Mouse (Mus musculus) forebrain, embryonic 11.5 days (tissue): ENCODE data around the gene Slc38a10. TPM values are rescaled to one million over a fixed set of nuclear protein-coding genes. Genes with fewer than 3 reads are reported as not detected.
A peak's percentile ranks its signal among the peaks of the same experiment; 100 is the strongest.

ENCODE experiments used
- ATAC-seq: fragments of 200-750 bp; cut with Nextera tagmentation; replicated peaks from 2 replicates; pipeline ENCODE4 v1.8.0; 2017; ENCODE audit warnings: moderate TSS enrichment; ENCODE audit not compliant: low FRiP score
- DNase-seq: peaks from one replicate; pipeline ENCODE4 v3.0.0-alpha.2; 2017; ENCODE audit warnings: low spot score
- H3K27ac ChIP-seq: fragments of 300-500 bp; sonication (generic); 2 replicates; pipeline ENCODE4 v1.5.1; 2014; ENCODE audit warnings: low read depth, low read length
- H3K27me3 ChIP-seq: fragments of 300-500 bp; sonication (generic); 2 replicates; pipeline ENCODE4 v1.6.1; 2014; ENCODE audit warnings: mild to moderate bottlenecking, low read length, mixed read lengths; ENCODE audit not compliant: control insufficient read depth, insufficient read depth
- H3K36me3 ChIP-seq: fragments of 300-500 bp; sonication (generic); 2 replicates; pipeline ENCODE4 v1.6.1; 2014; ENCODE audit warnings: mild to moderate bottlenecking, low read length, moderate library complexity, mixed read lengths; ENCODE audit not compliant: control insufficient read depth, insufficient read depth
- H3K4me1 ChIP-seq: fragments of 300-500 bp; sonication (generic); replicated peaks from 2 replicates; pipeline ENCODE4 v1.6.1; 2014; ENCODE audit warnings: low read length, mixed read lengths; ENCODE audit not compliant: control insufficient read depth, insufficient read depth
- H3K4me2 ChIP-seq: fragments of 300-500 bp; sonication (generic); 2 replicates; pipeline ENCODE4 v1.6.1; 2014; ENCODE audit warnings: low read depth, mild to moderate bottlenecking, low read length, moderate library complexity, mixed read lengths; ENCODE audit not compliant: severe bottlenecking
- H3K4me3 ChIP-seq: fragments of 300-500 bp; sonication (generic); 2 replicates; pipeline ENCODE4 v1.5.1; 2014; ENCODE audit warnings: low read depth, low read length
- H3K9ac ChIP-seq: fragments of 300-500 bp; sonication (generic); 2 replicates; pipeline ENCODE4 v1.6.1; 2014; ENCODE audit warnings: low read length
- H3K9me3 ChIP-seq: fragments of 300-500 bp; sonication (generic); 2 replicates; pipeline ENCODE4 v1.6.1; 2016; ENCODE audit warnings: low read length, mixed read lengths; ENCODE audit not compliant: control insufficient read depth
- whole genome bisulfite sequencing: fragments of 180-500 bp; shearing (Covaris S2); extraction: QIAGEN DNeasy Blood & Tissue Kit; methylation state at CpG from one replicate; pipeline ENCODE4 v1.1.7; 2014; 5-methylcytosine and 5-hydroxymethylcytosine counted together
- polyA plus RNA-seq: library from polyadenylated mRNA; unstranded; fragments of >200 nt; fragmentation: Nextera tagmentation; extraction: Ambion mirVana; gene quantifications from 2 replicates; pipeline ENCODE4 v1.2.1, GENCODE M21; 2014

Gene Slc38a10
- polyA plus RNA-seq, 1 experiment from 2014 or later, result 58.3 TPM

GRCm38 (mm10) chr11:120110554-120110953, 40.6 kb downstream of the Slc38a10 start:
- DNase-seq (no peak), ATAC-seq (0 out of 2 replicates have a peak, but pooled peaks have one; percentile 12)

GRCm38 (mm10) chr11:120109558-120110210, 41.5 kb downstream of the Slc38a10 start:
- H3K4me3 ChIP-seq, result no peak overlapping the region
- 70% methylated on average over 14 of the region's 14 CpGs for WGBS
- H3K27me3 ChIP-seq, result no peaks in the 10 kb centered on the region
- no peaks in the 10 kb centered on the region; the same call in 1 of the 2 replicates for H3K36me3 ChIP-seq
- H3K9me3 ChIP-seq, result no peaks in the 10 kb centered on the region
- no peak for DNase-seq
- no peak overlapping the region for H3K9ac ChIP-seq
- ATAC-seq, result no peak
- no peak overlapping the region for H3K27ac ChIP-seq
- H3K4me2 ChIP-seq, result no peak overlapping the region
- H3K4me1 ChIP-seq, result no peaks in the 10 kb centered on the region

More at GRCm38 (mm10) chr11:120110554-120110953, 40.6 kb downstream of the Slc38a10 start:
- WGBS, result 63% methylated on average over 7 of the region's 7 CpGs
- Histone ChIP-seq H3K4me3 (no peak overlapping the region), H3K9me3 (no peaks in the 10 kb centered on the region), H3K4me2 (no peak overlapping the region), H3K27ac (no peak overlapping the region), H3K9ac (no peak overlapping the region), H3K36me3 (no peaks in the 10 kb centered on the region; the same call in 1 of the 2 replicates), H3K4me1 (no peaks in the 10 kb centered on the region), H3K27me3 (no peaks in the 10 kb centered on the region)

GRCm38 (mm10) chr11:120107796-120108195, 43.4 kb downstream of the Slc38a10 start:
- Histone ChIP-seq H3K36me3 (no peaks in the 10 kb centered on the region; the same call in 1 of the 2 replicates), H3K9ac (no peak overlapping the region), H3K4me1 (no peaks in the 10 kb centered on the region), H3K27me3 (no peaks in the 10 kb centered on the region), H3K9me3 (no peaks in the 10 kb centered on the region), H3K4me3 (no peak overlapping the region), H3K27ac (no peak overlapping the region), H3K4me2 (no peak overlapping the region)
- ATAC-seq, result no peak
- DNase-seq, result no peak
- WGBS, result 85% methylated on average over 9 of the region's 9 CpGs

- H3K9me3 ChIP-seq, result no peaks in the 10 kb centered on the region
- ATAC-seq (no peak), DNase-seq (no peak)
- no peaks in the 10 kb centered on the region for H3K4me1 ChIP-seq
- H3K4me3 ChIP-seq, result no peak overlapping the region
- no peak overlapping the region for H3K9ac ChIP-seq
- H3K27ac ChIP-seq, result no peak overlapping the region
- no peaks in the 10 kb centered on the region; the same call in 1 of the 2 replicates for H3K36me3 ChIP-seq
- 69% methylated on average over 2 of the region's 2 CpGs for WGBS
- no peaks in the 10 kb centered on the region for H3K27me3 ChIP-seq
- H3K4me2 ChIP-seq, result no peak overlapping the region
These were observed 44.1 kb downstream of the Slc38a10 start for GRCm38 (mm10) chr11:120107026-120107425.

- Histone ChIP-seq H3K4me1 (peaks cover 8% of the 10 kb centered on the region), H3K27me3 (no peaks in the 10 kb centered on the region), H3K4me3 (no peak overlapping the region), H3K4me2 (no peak overlapping the region), H3K36me3 (no peaks in the 10 kb centered on the region; the same call in 1 of the 2 replicates), H3K9ac (no peak overlapping the region), H3K9me3 (no peaks in the 10 kb centered on the region), H3K27ac (no peak overlapping the region)
- DNase-seq, result no peak
- ATAC-seq, result no peak
- 97% methylated on average over 3 of the region's 3 CpGs for whole genome bisulfite sequencing
These were observed 47.6 kb downstream of the Slc38a10 start for GRCm38 (mm10) chr11:120103431-120103997.

- 5% methylated on average over 3 of the region's 3 CpGs for WGBS
- H3K27ac ChIP-seq, result no peak overlapping the region
- H3K4me3 ChIP-seq, result no peak overlapping the region
- DNase-seq, result peak; percentile 79
- H3K9ac ChIP-seq, result no peak overlapping the region
- no peak for ATAC-seq
- no peaks in the 10 kb centered on the region; the same call in 1 of the 2 replicates for H3K36me3 ChIP-seq
- H3K4me1 ChIP-seq, result peaks cover 16% of the 10 kb centered on the region
- no peaks in the 10 kb centered on the region for H3K27me3 ChIP-seq
- no peak overlapping the region for H3K4me2 ChIP-seq
- H3K9me3 ChIP-seq, result no peaks in the 10 kb centered on the region
These were observed 50.1 kb downstream of the Slc38a10 start for GRCm38 (mm10) chr11:120101036-120101435.

GRCm38 (mm10) chr11:120098588-120099511, 52.3 kb downstream of the Slc38a10 start, which contains the start of the genes Tepsin and Ndufaf8:
Gene Tepsin, minus strand, starts transcription at chr11:120098731.
Gene Ndufaf8, plus strand, starts transcription at chr11:120098928.
- under 1% methylated on average over 77 of the region's 77 CpGs for WGBS
- peak within 1 kb of the TSS; percentile 92 for H3K4me2 ChIP-seq
- no peaks in the 10 kb centered on the region for H3K36me3 ChIP-seq
- H3K9ac ChIP-seq, result peak within 1 kb of the TSS; percentile 81
- no peaks in the 10 kb centered on the region for H3K9me3 ChIP-seq
- H3K4me1 ChIP-seq, result peaks cover 16% of the 10 kb centered on the region
- ATAC-seq (peak; percentile 98), DNase-seq (peak; percentile 98)
- peak within 1 kb of the TSS; percentile 87 for H3K4me3 ChIP-seq
- no peaks in the 10 kb centered on the region for H3K27me3 ChIP-seq
- peak within 1 kb of the TSS; percentile 82 for H3K27ac ChIP-seq

- Histone ChIP-seq H3K27me3 (no peaks in the 10 kb centered on the region), H3K4me2 (no peak overlapping the region), H3K4me1 (peaks cover 6% of the 10 kb centered on the region; the same call in 1 of the 2 replicates), H3K4me3 (no peak overlapping the region), H3K27ac (no peak overlapping the region), H3K9ac (no peak overlapping the region), H3K9me3 (no peaks in the 10 kb centered on the region), H3K36me3 (peaks cover 3% of the 10 kb centered on the region; the same call in 1 of the 2 replicates)
- ATAC-seq (no peak), DNase-seq (no peak)
- 82% methylated on average over 23 of the region's 23 CpGs for WGBS
These were observed 58.1 kb downstream of the Slc38a10 start for GRCm38 (mm10) chr11:120092817-120093591.
